Mouse (Mus musculus) cerebellum, postnatal 36 days (tissue): ENCODE data around the gene 1700020L24Rik.
A peak's percentile ranks its signal among the peaks of the same experiment; 100 is the strongest.

Source experiments
- DNase-seq, 2 experiments: peaks; one replicate each; pipeline ENCODE4 v3.0.0; 2021 to 2022; ENCODE audit warnings: mixed read lengths in 2 of 2

Gene 1700020L24Rik

GRCm38 (mm10) chr11:83473235-83474016, 35.9 kb downstream of the 1700020L24Rik start:
- DNase-seq = peak in 1 of 2 experiments; percentile 28
